Mouse (Mus musculus) limb, embryonic 13.5 days (tissue): ENCODE measurements around the gene Gm28372. TPM values are rescaled to one million over a fixed set of nuclear protein-coding genes. Genes with fewer than 3 reads are reported as not detected.
A peak's percentile ranks its signal among the peaks of the same experiment; 100 is the strongest.

Experiments used
- ATAC-seq: fragments of 200-750 bp; cut with Nextera tagmentation; 2 replicates; pipeline ENCODE4 v1.8.0; 2017; ENCODE audit warnings: low read depth, moderate number of reproducible peaks, moderate TSS enrichment; ENCODE audit not compliant: low FRiP score
- H3K27ac ChIP-seq: fragments of 300-500 bp; sonication (generic); 2 replicates; pipeline ENCODE4 v1.5.1; 2015; ENCODE audit warnings: inconsistent platforms, mild to moderate bottlenecking, moderate library complexity
- H3K27me3 ChIP-seq: fragments of 300-500 bp; sonication (generic); 2 replicates; pipeline ENCODE4 v1.6.1; 2015; ENCODE audit warnings: mild to moderate bottlenecking, inconsistent platforms
- H3K36me3 ChIP-seq: fragments of 300-500 bp; sonication (generic); 2 replicates; pipeline ENCODE4 v1.6.1; 2015; ENCODE audit warnings: inconsistent platforms, mild to moderate bottlenecking, moderate library complexity
- H3K4me1 ChIP-seq: fragments of 300-500 bp; sonication (generic); 2 replicates; pipeline ENCODE4 v1.6.1; 2015; ENCODE audit warnings: inconsistent platforms
- H3K4me2 ChIP-seq: fragments of 300-500 bp; sonication (generic); replicated peaks from 2 replicates; pipeline ENCODE4 v1.6.1; 2015; ENCODE audit warnings: inconsistent platforms, mild to moderate bottlenecking, moderate library complexity
- H3K4me3 ChIP-seq: fragments of 300-500 bp; sonication (generic); 2 replicates; pipeline ENCODE4 v1.5.1; 2015; ENCODE audit warnings: moderate library complexity, mild to moderate bottlenecking, inconsistent platforms
- H3K9ac ChIP-seq: fragments of 300-500 bp; sonication (generic); 2 replicates; pipeline ENCODE4 v1.6.1; 2015; ENCODE audit warnings: mild to moderate bottlenecking, inconsistent platforms
- H3K9me3 ChIP-seq: fragments of 300-500 bp; sonication (generic); 2 replicates; pipeline ENCODE4 v1.6.1; 2016; ENCODE audit warnings: inconsistent platforms
- WGBS: fragments of 180-500 bp; shearing (Covaris S2); methylation state at CpG from one replicate; pipeline ENCODE4 v1.1.7; 2015; 5-methylcytosine and 5-hydroxymethylcytosine counted together
- polyA plus RNA-seq: library from polyadenylated mRNA; unstranded; fragments of >200 nt; fragmentation: Nextera tagmentation; extraction: Ambion mirVana; gene quantifications from 2 replicates; pipeline ENCODE4 v1.2.1, GENCODE M21; 2015

Gene Gm28372
- polyA plus RNA-seq, 1 experiment from 2014 or later: 0.08 TPM

DNA sequence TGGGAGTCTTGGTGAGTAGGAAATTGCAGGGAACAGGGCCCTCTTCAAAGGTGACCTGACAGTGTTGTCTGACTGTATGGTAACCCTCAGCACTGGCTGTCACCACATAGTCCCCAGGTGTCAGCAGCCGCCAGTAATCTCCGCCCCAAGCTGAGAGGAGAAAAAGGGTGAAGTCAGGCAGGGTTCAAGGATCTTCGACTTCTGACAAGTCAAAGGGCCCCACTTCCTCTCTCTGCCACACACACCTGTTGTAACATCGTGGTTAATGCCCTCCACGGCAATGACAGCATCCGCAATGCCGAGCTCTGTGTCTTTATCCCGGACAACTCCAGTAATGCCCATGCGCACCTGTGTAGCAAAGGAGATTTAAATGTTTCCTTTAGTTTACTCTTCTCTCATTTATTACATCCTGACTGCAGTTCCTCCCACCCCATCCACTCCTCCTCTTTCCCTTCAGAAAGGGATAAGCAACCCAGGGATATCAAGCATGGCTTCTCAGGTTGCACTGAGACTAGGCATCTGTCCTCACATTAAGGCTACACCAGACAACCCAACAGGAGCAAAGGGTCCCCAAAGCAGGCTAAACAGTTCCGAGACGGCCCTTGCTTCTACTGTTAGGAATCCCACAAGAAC is 13.9 kb upstream of the Gm28372 start:
- ATAC-seq: no peak

DNA sequence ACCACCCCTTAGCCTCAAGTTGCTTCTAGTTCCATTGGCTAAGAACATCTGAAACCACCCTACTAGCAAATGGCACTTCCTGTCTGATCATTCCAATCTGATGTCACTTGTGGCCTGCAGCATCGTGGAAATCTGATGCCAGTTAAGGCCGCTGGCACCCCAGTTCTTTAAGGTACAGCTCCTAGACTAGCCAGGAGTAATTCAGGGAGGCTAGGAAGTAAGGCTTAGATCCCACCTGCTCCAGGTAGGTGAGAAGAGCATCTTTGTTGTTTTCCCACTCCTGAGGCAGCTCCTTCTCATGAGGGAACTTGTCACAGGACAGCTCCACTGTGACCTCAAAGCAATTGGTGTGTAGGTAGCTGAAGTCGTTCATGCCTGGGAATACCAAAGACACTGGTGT is 12.2 kb upstream of the Gm28372 start:
- H3K9me3 ChIP-seq: no peaks in the 10 kb centered on the region
- H3K27ac ChIP-seq: no peak overlapping the region
- H3K27me3 ChIP-seq: no peaks in the 10 kb centered on the region
- H3K4me1 ChIP-seq: peaks cover 23% of the 10 kb centered on the region
- no peak overlapping the region for H3K9ac ChIP-seq
- no peak overlapping the region for H3K4me2 ChIP-seq
- H3K4me3 ChIP-seq: no peak overlapping the region
- H3K36me3 ChIP-seq: peaks cover 55% of the 10 kb centered on the region
- ATAC-seq: no peak
- WGBS: 87% methylated on average over 3 of the region's 3 CpGs

More for the DNA sequence above, 13.9 kb upstream of the Gm28372 start:
- H3K4me1 ChIP-seq: peaks cover 13% of the 10 kb centered on the region
- H3K36me3 ChIP-seq: peaks cover 55% of the 10 kb centered on the region
- H3K27me3 ChIP-seq: no peaks in the 10 kb centered on the region
- H3K4me3 ChIP-seq: no peak overlapping the region
- no peak overlapping the region for H3K4me2 ChIP-seq
- no peak overlapping the region for H3K27ac ChIP-seq
- no peaks in the 10 kb centered on the region for H3K9me3 ChIP-seq
- 79% methylated on average over 11 of the region's 11 CpGs for WGBS
- H3K9ac ChIP-seq: no peak overlapping the region

DNA sequence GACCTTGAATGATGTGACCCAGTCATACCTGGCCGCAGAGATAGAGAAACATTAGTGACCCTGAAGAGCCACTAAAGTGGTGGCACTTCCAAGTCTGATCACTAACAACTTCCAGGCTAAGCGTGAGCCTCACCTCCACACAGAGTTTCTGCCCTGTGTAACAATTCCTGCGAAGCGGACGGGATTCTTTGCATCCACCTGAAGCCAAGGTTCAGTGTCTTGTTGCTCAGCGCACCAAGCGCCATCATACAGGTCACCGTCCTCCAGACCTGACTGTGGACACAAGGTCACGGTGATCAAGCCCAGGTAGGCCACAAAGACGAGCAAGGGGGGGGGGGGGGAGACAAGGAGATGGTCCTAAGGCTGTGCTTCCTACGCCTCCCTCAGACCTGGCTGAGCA is 9.3 kb upstream of the Gm28372 start:
- no peak for ATAC-seq

DNA sequence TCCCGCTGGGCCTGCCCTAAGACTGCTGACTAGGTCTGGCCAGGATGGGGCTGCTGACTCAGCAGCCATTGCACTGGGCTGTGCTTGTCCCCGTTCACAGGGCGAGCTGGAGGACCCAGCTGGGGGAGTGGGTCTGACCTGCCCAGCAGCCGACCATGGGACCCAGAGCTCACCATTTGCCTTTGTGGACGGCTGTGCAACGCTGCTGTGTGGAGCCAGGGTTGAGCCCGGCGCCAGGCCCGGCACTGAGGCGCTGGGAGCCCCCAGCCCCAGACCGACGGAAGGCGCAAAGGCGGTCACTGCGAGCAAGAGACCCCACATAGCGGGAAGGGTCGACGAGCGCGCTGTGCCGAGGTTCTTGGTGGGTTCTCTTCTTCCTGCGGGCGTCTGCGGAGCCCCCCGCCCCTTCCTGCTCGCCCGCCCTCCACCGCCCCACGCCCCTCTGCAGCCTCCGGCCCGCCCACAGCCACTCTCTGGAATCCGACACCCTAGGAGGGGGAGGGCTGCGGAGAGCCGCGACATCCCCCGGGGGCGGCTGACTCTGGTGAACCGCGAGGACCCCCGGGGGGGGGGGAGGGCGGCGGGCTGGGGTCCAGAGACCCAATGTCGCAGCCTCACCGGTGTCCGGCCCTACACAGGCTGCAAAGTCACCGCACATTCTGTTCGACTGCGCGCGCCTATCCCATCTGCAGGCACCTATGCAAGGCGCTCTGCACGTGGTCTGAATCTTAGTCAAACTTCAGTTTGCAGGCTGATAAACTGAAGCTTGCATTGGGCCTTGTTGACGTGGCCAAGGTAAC is 7.7 kb upstream of the Gm28372 start, which contains the start of gene Cpxm1:
TSS of gene Cpxm1 (minus strand) at position 389 of the 800 bp plus-strand sequence.
- Histone ChIP-seq H3K27ac (peak within 1 kb of the TSS; percentile 88), H3K9ac (peak within 1 kb of the TSS; percentile 90), H3K9me3 (no peaks in the 10 kb centered on the region), H3K36me3 (peaks cover 36% of the 10 kb centered on the region), H3K4me2 (peak within 1 kb of the TSS; percentile 85), H3K27me3 (no peaks in the 10 kb centered on the region), H3K4me1 (peaks cover 36% of the 10 kb centered on the region), H3K4me3 (peak within 1 kb of the TSS; percentile 71)
- ATAC-seq: peak; percentile 92
- under 1% methylated on average over 44 of the region's 53 CpGs for WGBS

More for the DNA sequence above, 9.3 kb upstream of the Gm28372 start:
- Histone ChIP-seq H3K4me3 (no peak overlapping the region), H3K9ac (peak overlapping the region; percentile 90), H3K4me2 (peak overlapping the region; percentile 85), H3K36me3 (peaks cover 49% of the 10 kb centered on the region), H3K9me3 (no peaks in the 10 kb centered on the region), H3K27me3 (no peaks in the 10 kb centered on the region), H3K27ac (no peak overlapping the region), H3K4me1 (peaks cover 32% of the 10 kb centered on the region)
- 92% methylated on average over 11 of the region's 11 CpGs for WGBS

DNA sequence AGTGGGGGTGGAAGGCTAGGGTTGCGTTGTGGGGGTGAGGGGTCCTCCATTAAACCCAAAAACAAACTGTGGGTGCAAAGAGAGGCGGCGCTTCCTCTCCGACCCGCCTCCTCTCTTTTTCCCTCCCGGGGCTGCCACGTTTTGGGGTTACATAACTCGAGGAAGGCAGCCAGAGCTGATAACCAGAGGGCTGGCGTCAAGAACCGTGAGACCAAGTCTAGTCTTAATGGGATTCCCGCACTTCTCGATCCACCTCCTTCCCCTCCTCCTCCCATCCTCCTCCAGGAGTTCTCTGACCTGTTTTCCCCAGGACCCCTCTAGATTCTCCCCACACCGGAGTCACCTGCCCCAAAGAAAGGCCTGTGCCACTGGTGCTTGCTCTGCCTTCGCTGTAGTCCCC is 6.9 kb upstream of the Gm28372 start:
- WGBS: 11% methylated on average over 14 of the region's 14 CpGs
- Histone ChIP-seq H3K4me1 (peaks cover 36% of the 10 kb centered on the region), H3K4me2 (peak overlapping the region; percentile 85), H3K9ac (peak overlapping the region; percentile 90), H3K9me3 (no peaks in the 10 kb centered on the region), H3K4me3 (peak overlapping the region; percentile 71), H3K36me3 (peaks cover 29% of the 10 kb centered on the region), H3K27ac (peak overlapping the region; percentile 88), H3K27me3 (no peaks in the 10 kb centered on the region)
- no peak for ATAC-seq

DNA sequence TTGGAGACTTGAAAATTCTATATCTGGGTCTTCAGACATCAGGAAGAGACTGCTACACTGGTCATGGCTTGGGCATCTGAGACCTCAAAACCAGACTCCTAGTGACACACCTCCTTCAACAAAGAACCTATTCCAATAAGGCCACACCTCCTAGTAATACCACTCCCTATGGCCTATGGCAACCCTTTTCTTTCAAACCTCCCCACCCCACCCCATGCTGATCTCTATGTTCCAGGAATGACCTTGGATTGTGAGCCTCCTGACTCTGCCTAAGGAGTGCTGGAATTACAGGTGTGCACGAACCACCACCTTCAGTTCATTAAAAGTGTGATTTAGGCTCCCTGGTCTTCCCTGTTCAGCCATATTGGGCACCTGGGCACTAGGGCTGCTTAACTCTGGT is 5.0 kb upstream of the Gm28372 start:
- Histone ChIP-seq H3K9ac (no peak overlapping the region), H3K4me1 (peaks cover 34% of the 10 kb centered on the region), H3K4me2 (no peak overlapping the region), H3K36me3 (peaks cover 9% of the 10 kb centered on the region), H3K27ac (no peak overlapping the region), H3K4me3 (no peak overlapping the region), H3K9me3 (no peaks in the 10 kb centered on the region), H3K27me3 (no peaks in the 10 kb centered on the region)
- 92% methylated on average over 1 of the region's 1 CpGs for WGBS
- no peak for ATAC-seq

DNA sequence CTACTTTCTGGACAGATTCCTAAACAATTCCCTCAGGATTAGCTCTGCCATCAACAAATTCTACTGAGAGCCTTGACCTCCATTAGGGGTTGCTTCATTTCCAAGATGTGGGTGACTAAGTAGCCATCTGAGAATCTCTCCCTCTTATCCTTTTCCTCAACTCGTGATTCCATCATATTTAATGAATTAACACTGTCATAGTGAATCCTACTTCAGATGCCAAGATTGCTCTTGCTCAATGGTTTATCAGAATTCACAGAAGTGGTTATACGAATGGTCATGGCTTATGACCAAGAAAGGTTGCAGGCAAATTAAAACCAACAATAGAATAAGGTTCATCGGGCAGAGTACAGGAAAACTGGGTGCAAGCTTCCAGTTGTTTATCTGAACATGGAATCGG is 3.1 kb upstream of the Gm28372 start:
- ATAC-seq: no peak
- Histone ChIP-seq H3K4me3 (no peak overlapping the region), H3K27me3 (no peaks in the 10 kb centered on the region), H3K4me2 (no peak overlapping the region), H3K36me3 (no peaks in the 10 kb centered on the region), H3K4me1 (peaks cover 20% of the 10 kb centered on the region), H3K9me3 (no peaks in the 10 kb centered on the region), H3K27ac (no peak overlapping the region), H3K9ac (no peak overlapping the region)
- 86% methylated on average over 4 of the region's 4 CpGs for WGBS

DNA sequence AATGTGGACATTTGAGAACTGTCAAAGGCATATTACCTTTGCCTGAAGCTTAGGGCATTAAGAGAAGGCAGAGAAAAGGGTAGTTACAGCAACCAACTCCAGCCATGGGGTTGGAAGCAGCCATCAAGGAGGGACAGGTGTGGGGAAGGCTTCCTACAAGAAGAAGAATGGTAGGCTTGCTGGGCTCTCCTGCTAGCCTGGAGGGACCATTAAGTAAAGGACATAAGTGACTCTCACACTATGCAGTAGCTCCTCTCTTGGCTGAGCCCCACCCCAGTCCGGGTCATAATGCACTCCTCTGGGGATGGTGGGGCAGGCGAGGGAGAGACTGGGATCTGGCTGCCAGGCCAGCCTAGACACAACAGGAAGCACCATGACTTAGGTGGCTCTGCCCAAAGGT is 1.1 kb downstream of the Gm28372 start, which contains the start of gene Tmem239:
TSS of gene Tmem239 (plus strand) at position 301 of the 400 bp plus-strand sequence.
- no peak within 1 kb of the TSS for H3K4me3 ChIP-seq
- no peak within 1 kb of the TSS for H3K27ac ChIP-seq
- 77% methylated on average over 2 of the region's 2 CpGs for WGBS
- peaks cover 38% of the 10 kb centered on the region for H3K4me1 ChIP-seq
- H3K4me2 ChIP-seq: no peak within 1 kb of the TSS
- no peaks in the 10 kb centered on the region for H3K27me3 ChIP-seq
- no peak for ATAC-seq
- no peak within 1 kb of the TSS for H3K9ac ChIP-seq
- H3K36me3 ChIP-seq: no peaks in the 10 kb centered on the region
- H3K9me3 ChIP-seq: no peaks in the 10 kb centered on the region

DNA sequence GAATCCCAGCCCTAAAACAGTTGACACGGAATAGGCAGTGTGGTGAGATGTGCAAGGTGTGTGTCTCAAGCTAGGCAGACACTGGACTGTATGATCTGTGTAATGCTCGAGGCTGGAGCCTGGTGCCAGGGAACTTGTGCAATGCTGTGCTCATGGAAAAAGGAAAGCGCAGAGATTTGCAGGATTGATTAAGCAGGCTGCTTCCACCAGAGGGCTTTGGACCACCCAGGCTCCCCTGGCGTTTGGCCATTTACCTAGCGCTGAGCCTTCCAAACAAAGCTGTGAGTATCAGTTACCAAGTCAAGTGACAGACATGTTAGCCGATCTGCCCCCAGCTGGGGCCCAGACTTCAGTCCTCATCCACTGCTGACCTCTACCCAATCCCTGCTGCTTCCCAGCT is 3.2 kb downstream of the Gm28372 start:
- H3K4me3 ChIP-seq: no peak overlapping the region
- no peaks in the 10 kb centered on the region for H3K9me3 ChIP-seq
- peak overlapping the region; percentile 70; the same call in 1 of the 2 replicates for H3K27ac ChIP-seq
- no peak overlapping the region for H3K9ac ChIP-seq
- WGBS: 7% methylated on average over 6 of the region's 6 CpGs
- H3K27me3 ChIP-seq: no peaks in the 10 kb centered on the region
- H3K4me1 ChIP-seq: peaks cover 43% of the 10 kb centered on the region
- ATAC-seq: peak; percentile 44
- peak overlapping the region; percentile 11 for H3K4me2 ChIP-seq
- H3K36me3 ChIP-seq: no peaks in the 10 kb centered on the region

DNA sequence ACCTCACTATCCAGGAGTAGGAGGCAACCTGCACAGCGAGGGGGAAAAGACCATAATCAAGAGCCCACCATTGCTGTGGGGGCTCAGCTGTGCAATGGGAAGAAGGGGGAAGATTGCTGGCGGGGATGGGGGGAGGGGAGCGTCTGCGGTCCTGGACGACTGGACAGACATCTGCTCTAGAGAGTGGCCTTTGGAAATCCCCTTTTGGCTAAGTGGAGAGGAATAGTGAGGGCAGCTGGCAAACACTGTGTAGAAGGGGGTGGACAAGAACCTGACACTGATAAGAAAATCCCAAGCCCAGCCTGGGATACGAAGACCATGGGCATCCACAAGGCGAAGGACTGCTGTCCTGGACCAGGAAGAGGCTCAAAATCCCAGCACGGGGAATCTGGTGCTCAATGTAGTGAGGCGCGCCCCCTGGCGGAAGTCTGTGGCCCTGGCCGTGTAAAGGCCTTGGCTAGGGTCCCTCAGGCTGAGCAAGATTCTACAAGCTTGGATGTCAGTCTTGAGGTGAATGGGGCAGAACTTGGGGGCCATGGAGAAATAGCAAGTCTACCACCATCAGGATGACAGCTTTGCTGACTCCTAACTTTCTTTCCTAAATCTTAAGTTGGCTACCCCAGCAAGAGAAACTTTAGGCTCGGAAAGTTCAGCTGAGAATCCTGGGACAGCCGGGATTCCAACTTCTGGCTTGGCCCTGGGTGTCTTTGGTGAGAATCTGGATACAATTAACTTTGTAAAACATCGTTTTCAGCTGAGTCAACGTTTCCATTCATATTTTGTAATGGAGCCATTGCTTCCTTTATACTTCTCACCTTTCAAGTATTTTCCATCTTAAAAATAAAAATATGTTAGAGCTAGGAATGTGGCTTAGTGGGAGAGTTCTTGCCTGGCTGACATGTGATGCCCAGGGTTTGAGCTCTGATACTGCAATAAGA is 6.8 kb downstream of the Gm28372 start:
- Histone ChIP-seq H3K4me3 (no peak overlapping the region), H3K27me3 (no peaks in the 10 kb centered on the region), H3K9me3 (no peaks in the 10 kb centered on the region), H3K36me3 (no peaks in the 10 kb centered on the region), H3K27ac (no peak overlapping the region; the same call in 1 of the 2 replicates), H3K4me2 (no peak overlapping the region), H3K9ac (no peak overlapping the region), H3K4me1 (peaks cover 40% of the 10 kb centered on the region)
- peak; percentile 65; the same call in 1 of the 2 replicates for ATAC-seq
- WGBS: 38% methylated on average over 16 of the region's 16 CpGs

DNA sequence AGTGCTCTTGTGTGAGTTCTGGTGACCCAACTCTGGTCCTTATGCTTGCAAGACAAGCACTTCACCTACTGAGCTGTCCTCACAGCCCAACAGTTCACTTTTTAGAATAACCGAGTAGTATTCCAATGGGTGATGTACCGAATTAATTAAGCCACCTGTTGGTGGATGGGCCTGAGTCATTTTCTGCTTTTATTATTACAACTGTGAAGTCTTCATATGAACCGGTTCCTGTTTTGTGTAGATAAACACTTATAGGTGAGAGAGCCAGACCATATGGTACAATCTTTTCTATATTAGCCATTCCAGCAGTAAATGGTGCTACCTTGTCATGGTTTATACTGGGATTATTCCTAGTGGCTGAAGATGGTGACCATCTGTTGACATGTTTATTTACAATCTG is 7.7 kb downstream of the Gm28372 start:
- Histone ChIP-seq H3K36me3 (no peaks in the 10 kb centered on the region), H3K27ac (no peak overlapping the region), H3K27me3 (no peaks in the 10 kb centered on the region), H3K4me1 (peaks cover 30% of the 10 kb centered on the region), H3K9ac (no peak overlapping the region), H3K4me2 (no peak overlapping the region), H3K9me3 (no peaks in the 10 kb centered on the region), H3K4me3 (no peak overlapping the region)
- 85% methylated on average over 3 of the region's 3 CpGs for WGBS
- no peak for ATAC-seq
